Mouse (Mus musculus) brain, embryonic 14.5 days (tissue): ENCODE data around the gene Tmcc2.

ENCODE experiments used
- CTCF ChIP-seq: fragments of 200-500 bp; IDR thresholded peaks from 2 replicates; pipeline ENCODE4 v1.5.1; 2012; ENCODE audit warnings: inconsistent platforms, mild to moderate bottlenecking, moderate library complexity, borderline replicate concordance; ENCODE audit not compliant: insufficient read depth, insufficient read length; ENCODE audit errors: extremely low read depth
- POLR2A ChIP-seq: fragments of 200-500 bp; IDR thresholded peaks from 2 replicates; pipeline ENCODE4 v1.6.1; 2012; ENCODE audit warnings: mild to moderate bottlenecking, inconsistent platforms, borderline replicate concordance; ENCODE audit not compliant: poor library complexity, insufficient read depth, insufficient read length, severe bottlenecking; ENCODE audit errors: extremely low read depth

DNA sequence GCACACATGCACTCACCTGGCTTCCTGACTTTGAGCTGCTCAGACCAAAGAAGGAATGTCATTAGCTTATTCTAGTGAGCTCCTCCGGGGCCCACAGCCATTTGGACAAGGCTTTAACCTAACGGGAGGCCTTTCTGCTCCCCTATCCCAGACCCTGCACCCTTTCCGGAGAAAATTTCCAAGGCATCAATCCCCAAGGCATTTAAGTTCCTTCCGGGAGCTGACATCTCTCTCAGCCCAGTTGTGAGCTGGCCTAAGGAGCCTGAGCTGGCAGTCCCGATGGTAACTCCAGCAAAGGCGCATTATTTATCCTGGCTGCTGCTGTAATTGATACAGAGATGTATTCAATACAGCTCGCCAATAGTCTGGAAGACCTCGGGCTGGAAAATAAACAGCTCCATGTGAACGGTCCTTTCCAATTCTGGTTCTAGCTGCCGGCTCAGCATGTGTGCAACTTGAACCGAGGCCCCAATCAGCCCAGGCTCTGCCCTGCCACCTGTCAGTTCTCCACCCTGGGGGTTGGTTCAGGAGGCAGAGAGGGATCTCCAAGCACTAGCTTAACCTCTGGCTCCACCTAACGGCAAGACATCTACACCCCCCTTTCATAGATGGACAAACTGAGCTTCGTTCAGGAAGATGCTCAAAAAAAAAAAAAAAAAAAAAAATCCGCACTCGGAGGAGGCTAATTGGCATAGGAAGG, 1.0 kb downstream of the Tmcc2 start:
- TF ChIP-seq CTCF, result peak; percentile 22; the same call in 1 of the 2 replicates
- no peak for TF ChIP-seq POLR2A
